Mouse (Mus musculus) hindbrain, embryonic 10.5 days (tissue): ENCODE data around the gene Sfxn3. TPM values are rescaled to one million over a fixed set of nuclear protein-coding genes. Genes with fewer than 3 reads are reported as not detected.

ENCODE experiments used
- DNase-seq: peaks from one replicate; pipeline ENCODE4 v3.0.0-alpha.2; 2017; ENCODE audit warnings: low spot score
- H3K27ac ChIP-seq: fragments of 300-500 bp; sonication (generic); 2 replicates; pipeline ENCODE4 v1.5.1; 2016; ENCODE audit warnings: mild to moderate bottlenecking, moderate library complexity
- H3K27me3 ChIP-seq: fragments of 300-500 bp; sonication (generic); 2 replicates; pipeline ENCODE4 v1.6.1; 2016; ENCODE audit warnings: mild to moderate bottlenecking; ENCODE audit not compliant: poor library complexity, insufficient read depth, severe bottlenecking
- H3K36me3 ChIP-seq: fragments of 300-500 bp; sonication (generic); 2 replicates; pipeline ENCODE4 v1.6.1; 2016; ENCODE audit warnings: mild to moderate bottlenecking, moderate library complexity
- H3K4me1 ChIP-seq: fragments of 300-500 bp; sonication (generic); replicated peaks from 2 replicates; pipeline ENCODE4 v1.6.1; 2016; ENCODE audit warnings: mild to moderate bottlenecking
- H3K4me3 ChIP-seq: fragments of 300-500 bp; sonication (generic); 2 replicates; pipeline ENCODE4 v1.5.1; 2016; ENCODE audit warnings: mild to moderate bottlenecking, moderate library complexity
- H3K9me3 ChIP-seq: fragments of 300-500 bp; sonication (generic); 2 replicates; pipeline ENCODE4 v1.6.1; 2016; ENCODE audit warnings: mild to moderate bottlenecking, moderate library complexity
- WGBS: fragments of 180-500 bp; shearing (Covaris S2); methylation state at CpG from one replicate; pipeline ENCODE4 v1.1.7; 2016; 5-methylcytosine and 5-hydroxymethylcytosine counted together
- polyA plus RNA-seq: library from polyadenylated mRNA; unstranded; fragments of >200 nt; fragmentation: Nextera tagmentation; extraction: Ambion mirVana; gene quantifications from 2 replicates; pipeline ENCODE4 v1.2.1, GENCODE M21; 2016

Gene Sfxn3
- polyA plus RNA-seq, 1 experiment from 2014 or later: 17.8 TPM

- Histone ChIP-seq H3K9me3 (no peaks in the 10 kb centered on the region), H3K4me1 (peaks cover 13% of the 10 kb centered on the region), H3K27me3 (peaks cover 74% of the 10 kb centered on the region), H3K27ac (no peak overlapping the region), H3K36me3 (no peaks in the 10 kb centered on the region), H3K4me3 (no peak overlapping the region)
- 79% methylated on average over 8 of the region's 8 CpGs for WGBS
- no peak for DNase-seq
These were observed 53.4 kb downstream of the Sfxn3 start for GRCm38 (mm10) chr19:45100486-45101270.

- no peaks in the 10 kb centered on the region for H3K9me3 ChIP-seq
- no peaks in the 10 kb centered on the region for H3K36me3 ChIP-seq
- peaks cover 87% of the 10 kb centered on the region for H3K27me3 ChIP-seq
- DNase-seq: no peak
- peaks cover 13% of the 10 kb centered on the region for H3K4me1 ChIP-seq
- no peak overlapping the region for H3K4me3 ChIP-seq
- 48% methylated on average over 1 of the region's 1 CpGs for WGBS
- no peak overlapping the region for H3K27ac ChIP-seq
These were observed 58.3 kb downstream of the Sfxn3 start for GRCm38 (mm10) chr19:45105591-45105990.

Other genes starting within 250 kb of the Sfxn3 start
- gene Slf2, start 116.4 kb upstream of the Sfxn3 start, polyA plus RNA-seq: 28.1 and 39.3 TPM in 2 replicates
- 3.6 and 5.9 TPM in 2 replicates for gene Sema4g, start 58.4 kb upstream of the Sfxn3 start, polyA plus RNA-seq
- 23.6 and 32.6 TPM in 2 replicates for gene Twnk, start 41.8 kb upstream of the Sfxn3 start, polyA plus RNA-seq
- 75.6 and 83.0 TPM in 2 replicates for gene Mrpl43, start 41.1 kb upstream of the Sfxn3 start, polyA plus RNA-seq
- 67.5 and 69.1 TPM in 2 replicates for gene Lzts2, start 33.1 kb upstream of the Sfxn3 start, polyA plus RNA-seq
- gene Pdzd7, start 1.8 kb upstream of the Sfxn3 start, polyA plus RNA-seq: 0.26 and 0.40 TPM in 2 replicates
- gene Kazald1, start 27.7 kb downstream of the Sfxn3 start, polyA plus RNA-seq: 1.3 and 8.9 TPM in 2 replicates
- 1.5 and 7.4 TPM in 2 replicates for gene Tlx1, start 103.2 kb downstream of the Sfxn3 start, polyA plus RNA-seq
- gene Lbx1, start 188.3 kb downstream of the Sfxn3 start, polyA plus RNA-seq: 1.4 and 8.9 TPM in 2 replicates